Mouse (Mus musculus) duodenum, adult 2 months (tissue): Measurements from ENCODE around the gene Mmp25. TPM values are rescaled to one million over a fixed set of nuclear protein-coding genes. Genes with fewer than 3 reads are reported as not detected.

ENCODE experiments used
- polyA plus RNA-seq: library from polyadenylated mRNA; depleted of rRNA; stranded (reverse); fragments of >200 nt; gene quantifications from 2 replicates; pipeline ENCODE4 v1.2.3, GENCODE M21; 2012; ENCODE audit warnings: low replicate concordance; rRNA removed

Gene Mmp25
- 0.81 and 1.5 TPM in 2 replicates for polyA plus RNA-seq

DNA sequence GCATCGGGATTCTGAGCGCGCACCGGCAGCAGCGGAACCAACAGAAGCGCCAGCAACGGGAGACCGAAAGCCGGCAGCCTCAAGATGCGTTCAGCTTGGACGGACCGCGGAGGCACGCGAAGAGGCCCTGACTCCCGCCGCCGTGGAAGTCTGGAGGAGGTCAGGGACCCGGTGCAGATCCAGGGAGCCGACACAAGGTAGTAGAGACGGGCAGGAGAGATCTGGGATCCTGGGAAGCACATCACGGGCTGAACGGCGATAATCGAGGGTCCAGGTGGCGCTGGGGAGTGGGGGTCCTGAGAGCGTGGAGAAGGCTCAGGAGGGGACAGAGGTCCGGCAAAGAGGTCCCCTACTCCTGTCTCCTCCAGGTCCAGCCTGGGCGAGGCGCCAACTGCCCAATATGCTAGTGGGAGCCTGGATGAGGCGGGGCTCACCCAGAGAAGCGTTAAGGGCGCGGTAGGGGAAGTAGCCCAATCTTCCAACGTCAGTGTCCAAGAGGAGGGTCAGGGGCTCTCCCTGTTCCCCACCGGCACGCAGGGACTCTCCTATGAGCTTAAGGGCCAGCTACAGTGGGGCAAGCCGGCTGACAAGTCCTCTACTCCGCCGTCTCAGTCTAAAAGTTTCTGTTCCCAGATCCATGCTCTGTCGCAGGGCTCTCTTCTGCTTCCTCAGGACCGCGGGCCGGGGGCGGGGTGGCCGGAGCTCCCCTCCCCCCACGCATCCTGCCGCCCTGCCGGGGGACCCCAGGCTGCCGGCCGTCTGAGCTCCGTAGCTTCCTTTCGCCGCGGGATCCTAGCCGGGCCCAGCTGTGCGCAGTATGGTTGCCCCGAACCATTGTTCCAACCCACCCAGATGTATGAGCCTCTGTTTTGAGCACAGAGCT is at the start of gene Mmp25:
Gene Mmp25, minus strand, starts transcription at position 665 of the 883 bp plus-strand sequence.

DNA sequence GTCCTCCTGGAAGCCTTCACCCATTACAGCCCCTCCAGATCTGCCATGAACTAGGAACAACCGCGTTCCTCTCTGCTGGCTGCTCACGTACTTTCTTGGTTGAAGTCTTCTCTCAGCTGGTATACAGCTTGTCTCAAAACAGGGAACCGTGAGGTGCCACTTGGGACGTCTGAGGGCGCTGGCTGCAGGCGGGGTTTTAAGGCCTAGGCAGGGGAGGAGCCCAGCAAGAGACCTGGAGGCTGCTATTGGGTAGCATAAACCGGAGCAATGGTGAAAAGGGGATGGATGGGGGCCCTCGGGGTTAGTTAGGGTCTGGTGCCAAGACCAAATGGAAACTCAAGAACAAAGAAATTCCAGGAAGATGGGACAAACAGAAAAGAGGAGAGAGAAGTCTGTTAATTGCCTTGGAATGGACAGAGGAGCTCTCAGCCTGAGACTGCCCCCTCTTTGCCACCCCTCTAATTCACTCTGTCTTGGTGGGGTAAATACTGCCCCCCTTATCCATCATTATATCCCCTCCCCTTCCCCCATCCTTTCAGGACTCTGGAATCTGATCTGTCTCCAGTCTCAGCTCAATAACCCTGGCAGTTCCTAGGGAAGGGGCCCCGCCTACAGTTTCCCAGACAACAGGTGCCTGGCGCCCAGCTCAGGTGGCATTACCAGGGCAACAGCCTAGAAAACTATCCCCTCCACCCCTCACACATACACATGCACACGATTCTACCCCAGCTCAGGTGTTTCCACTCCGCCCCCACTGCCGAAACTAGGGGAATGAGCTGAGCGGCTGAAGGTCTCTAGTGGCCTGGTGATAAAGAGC is 39.0 kb upstream of the Mmp25 start, which contains the start of gene Cldn9:
Gene Cldn9, minus strand, starts transcription at position 171 of the 817 bp plus-strand sequence.

DNA sequence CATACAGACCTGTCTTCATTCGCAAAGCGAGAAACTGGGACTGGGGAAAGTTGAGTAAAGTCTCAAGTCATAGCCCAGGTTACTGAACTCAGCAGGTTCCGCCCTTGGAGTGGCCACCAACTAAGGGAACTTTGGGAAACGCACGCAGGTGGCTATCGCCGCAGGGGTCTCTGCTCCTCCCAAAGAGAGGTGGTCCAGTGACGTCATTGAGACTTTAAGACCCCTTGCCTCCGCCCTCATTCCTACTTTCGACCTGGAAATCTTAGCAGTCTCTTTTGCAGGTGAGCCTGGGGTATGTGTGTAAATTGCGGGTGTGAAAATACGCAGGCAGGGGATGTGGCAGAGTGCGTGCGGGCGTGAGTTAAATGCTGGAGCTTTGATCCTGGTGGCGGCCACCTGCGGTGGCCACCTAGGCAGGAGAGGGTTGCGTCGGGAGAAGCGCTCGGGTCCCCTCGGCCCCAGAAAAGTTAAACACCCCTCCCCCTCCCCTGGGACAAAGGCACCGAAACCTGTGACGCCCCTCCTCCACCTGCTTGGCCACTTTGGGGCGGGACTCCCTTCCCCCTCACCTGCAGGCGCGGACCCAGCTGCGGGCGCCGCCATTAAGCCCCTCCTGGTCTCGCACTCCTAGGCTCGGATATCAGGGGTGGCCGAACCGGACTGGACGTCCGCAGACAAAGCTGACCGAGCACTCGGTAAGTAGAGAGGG is 34.2 kb upstream of the Mmp25 start, which contains the start of gene Cldn6:
Gene Cldn6, plus strand, starts transcription at position 123 of the 709 bp plus-strand sequence.

DNA sequence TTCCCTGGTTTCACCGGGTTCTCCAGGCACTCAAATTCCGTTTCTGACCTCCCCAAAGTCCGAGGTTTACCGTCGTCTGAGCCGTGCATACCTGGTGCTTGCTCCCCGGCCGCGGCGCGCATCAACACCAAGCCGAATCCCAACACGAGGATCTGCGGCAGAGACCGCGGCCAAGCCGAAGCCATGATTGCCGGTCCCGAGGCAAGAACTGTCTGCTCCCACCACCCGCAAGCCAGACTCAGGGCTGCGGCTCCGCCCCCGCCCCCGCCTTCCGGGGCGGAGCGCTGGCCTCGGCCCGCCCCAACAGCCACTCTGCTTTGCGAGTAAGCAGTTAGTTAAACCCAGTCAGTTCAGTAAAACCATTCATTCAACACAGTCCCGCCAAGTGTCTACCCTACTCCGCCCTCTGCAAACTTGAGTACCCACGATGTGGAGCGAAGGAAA is 32.2 kb upstream of the Mmp25 start, which contains the start of gene Tnfrsf12a:
Gene Tnfrsf12a, minus strand, starts transcription at position 233 of the 444 bp plus-strand sequence.

DNA sequence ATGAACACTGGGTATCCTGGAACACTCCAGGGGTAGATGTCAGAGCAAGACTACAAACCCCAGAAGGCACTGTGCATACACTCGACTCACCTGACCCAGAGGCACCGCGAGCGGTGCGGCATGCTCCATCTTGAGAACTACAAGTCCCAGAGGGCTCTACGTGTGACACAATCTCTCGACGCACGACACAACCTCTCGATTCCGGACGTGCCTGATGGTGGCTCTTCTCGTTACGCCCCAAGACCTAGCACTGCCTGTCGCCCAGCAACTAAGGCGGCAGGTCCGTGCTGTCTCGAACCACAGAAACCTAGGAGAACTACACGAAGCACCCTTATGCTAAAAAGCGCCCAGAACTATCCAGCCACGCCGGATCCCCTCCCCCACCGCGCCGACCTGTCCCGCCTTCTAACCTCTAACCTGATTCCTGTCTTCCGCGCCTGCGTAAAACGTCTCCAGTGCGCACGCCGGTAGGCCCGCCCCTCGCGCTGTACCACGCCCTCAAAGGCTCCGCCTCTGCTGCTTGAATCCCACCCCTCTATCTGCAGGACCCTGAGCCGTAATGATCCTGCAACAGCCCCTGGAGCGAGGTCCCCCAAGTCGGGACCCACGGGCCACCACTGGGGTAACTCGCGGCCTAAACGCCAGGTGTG is 28.5 kb upstream of the Mmp25 start, which contains the start of the genes Hcfc1r1 and Thoc6:
Gene Hcfc1r1, plus strand, starts transcription at position 173 of the 650 bp plus-strand sequence.
Gene Thoc6, minus strand, starts transcription at position 459 of the 650 bp plus-strand sequence.

DNA sequence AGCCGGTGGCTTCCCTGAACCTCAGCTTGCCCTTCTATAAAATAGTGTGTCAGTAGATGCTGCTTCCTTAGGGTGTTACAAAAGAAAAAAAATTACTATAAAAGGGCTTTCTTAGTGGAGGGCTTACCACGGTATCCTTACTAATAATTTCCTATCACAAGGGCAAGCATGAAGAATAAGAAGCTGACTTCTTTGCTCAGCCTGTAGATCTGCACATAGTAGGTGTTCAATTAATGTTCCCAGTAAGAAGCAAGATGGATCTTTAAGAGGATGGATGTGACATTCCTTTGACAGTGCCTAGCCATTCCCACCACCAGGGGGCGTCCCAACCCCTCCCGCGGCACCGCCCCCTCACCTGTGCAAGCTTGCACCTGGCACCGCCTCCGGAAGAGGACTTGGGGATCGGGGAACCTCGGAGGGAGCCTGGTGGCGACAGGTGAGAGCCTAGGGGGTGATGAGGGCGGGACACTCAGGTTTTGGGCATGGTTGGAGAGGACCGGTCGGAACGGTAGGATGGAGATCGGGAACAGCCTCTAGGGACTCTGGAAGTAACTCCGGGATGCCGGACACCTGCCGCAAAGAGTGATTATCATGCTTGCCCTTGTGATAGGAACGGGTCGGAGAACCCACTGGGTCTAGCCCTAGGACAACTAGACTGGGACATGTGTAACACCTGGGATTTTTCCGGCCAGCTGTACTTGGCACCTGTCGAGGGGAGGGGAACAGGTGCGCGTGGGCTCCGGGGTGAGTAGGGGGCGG is 15.2 kb upstream of the Mmp25 start, which contains the start of gene Bicdl2:
Gene Bicdl2, plus strand, starts transcription at position 390 of the 759 bp plus-strand sequence.

DNA sequence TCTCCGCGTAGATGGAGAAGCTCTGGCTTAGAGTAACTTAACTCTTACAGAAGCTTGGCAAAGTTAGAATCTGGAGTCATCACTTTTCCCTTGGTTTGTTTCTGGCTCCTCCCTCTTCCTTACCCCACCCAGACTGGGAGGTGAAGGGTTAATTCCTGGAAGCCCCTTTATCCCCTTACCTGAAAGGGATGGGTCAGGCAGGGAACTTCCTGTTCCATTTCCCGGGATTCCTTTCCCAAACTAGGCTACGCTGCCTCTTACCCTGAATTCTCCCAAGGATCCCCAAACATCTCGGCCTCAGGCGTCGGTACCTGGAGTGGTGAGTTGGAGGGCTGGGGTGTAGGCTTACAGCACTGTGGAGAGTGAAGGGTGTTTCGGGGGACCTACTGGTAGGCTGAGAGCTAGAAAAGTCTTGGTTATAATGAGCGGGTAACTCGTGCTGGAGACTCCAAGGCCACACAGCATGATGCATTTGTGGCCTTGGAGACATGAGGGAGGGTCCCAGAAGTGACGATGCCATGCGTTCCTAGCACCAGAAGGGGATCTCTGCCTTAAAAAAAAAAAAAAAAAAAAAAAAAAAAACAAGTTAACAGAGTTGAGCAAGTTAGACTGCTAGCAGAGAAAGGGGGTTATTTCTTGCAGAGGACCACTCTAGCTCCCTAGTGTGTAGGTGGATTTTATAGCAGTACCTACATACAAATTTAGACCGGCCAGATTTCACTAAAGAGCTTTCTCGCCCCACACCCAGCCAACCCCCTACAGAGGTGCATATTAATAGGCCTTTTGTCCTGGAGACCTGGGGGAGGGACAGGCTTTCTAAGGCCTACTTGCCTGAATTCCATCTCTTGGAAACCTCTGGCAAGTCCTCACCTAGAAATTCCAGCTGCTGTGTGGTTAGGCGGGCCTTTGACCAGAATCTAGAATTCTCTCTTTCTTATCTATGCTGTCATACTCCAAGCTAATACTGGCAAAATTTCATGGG is 44.1 kb downstream of the Mmp25 start, which contains the start of gene Zscan10:
Gene Zscan10, plus strand, starts transcription at position 216 of the 982 bp plus-strand sequence.

DNA sequence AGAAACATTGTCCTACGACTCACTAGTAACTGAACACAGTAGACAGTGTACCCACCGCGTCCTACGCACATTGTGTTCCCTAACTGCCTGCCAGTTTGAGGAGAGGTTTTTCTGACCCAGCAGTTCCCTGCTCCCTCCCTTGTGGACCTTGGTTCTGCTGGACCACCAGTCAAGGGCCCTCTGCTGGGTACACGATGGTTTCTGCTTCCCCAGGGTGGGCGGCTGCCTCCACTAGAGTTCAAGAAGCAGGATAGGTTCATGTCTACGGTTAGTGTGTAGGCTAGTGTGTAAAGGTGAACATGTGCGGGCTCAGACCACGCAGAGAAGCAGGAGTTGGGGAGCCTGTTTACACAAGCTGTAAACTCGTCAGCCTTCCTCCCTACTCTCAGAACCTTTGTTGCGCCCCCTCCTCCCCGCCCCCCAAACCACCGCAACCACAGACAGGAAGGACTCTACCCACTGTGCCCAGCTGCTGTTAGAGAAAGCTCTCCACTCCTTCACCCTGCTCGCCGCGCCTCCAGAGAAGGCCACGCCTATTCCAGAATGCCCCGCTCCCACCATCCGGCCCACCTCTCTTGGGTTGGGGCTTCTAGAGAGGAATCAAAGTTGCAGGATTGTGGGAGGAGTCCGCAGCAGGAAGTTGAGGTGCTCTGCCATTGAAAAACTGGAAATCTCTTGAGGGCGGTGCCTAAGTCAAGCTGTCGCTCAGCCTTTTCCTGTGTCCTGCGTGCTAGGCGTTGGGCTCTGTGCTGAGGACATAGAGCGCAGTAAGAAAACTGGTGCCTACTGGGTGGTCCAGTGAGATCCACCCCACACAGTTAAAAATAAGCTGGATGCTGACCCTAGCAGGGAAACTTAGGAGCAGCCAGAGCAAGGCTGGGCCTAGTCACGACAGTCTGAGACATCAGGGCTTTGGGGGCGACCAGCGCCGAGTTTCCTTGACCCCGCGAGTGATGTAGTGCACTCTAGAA is 46.2 kb downstream of the Mmp25 start, which contains the start of gene Zfp13:
Gene Zfp13, minus strand, starts transcription at position 906 of the 971 bp plus-strand sequence.

Other genes with a start within 250 kb of the Mmp25 start
- not detected in 2 replicates for gene Vmn2r117, start 165.6 kb downstream of the Mmp25 start, polyA plus RNA-seq
- 12.0 and 13.1 TPM in 2 replicates for gene Zfp213, start 81.0 kb downstream of the Mmp25 start, polyA plus RNA-seq
- gene Zfp13, start 45.8 kb downstream of the Mmp25 start, polyA plus RNA-seq = 6.5 and 13.2 TPM in 2 replicates
- not detected in 2 replicates for gene Zscan10, start 44.4 kb downstream of the Mmp25 start, polyA plus RNA-seq
- gene Bicdl2, start 15.2 kb upstream of the Mmp25 start, polyA plus RNA-seq = 5.3 and 6.5 TPM in 2 replicates
- gene Hcfc1r1, start 28.3 kb upstream of the Mmp25 start, polyA plus RNA-seq = 423 and 457 TPM in 2 replicates
- 22.7 and 23.3 TPM in 2 replicates for gene Thoc6, start 28.6 kb upstream of the Mmp25 start, polyA plus RNA-seq
- gene Tnfrsf12a, start 32.2 kb upstream of the Mmp25 start, polyA plus RNA-seq = 16.8 and 17.2 TPM in 2 replicates
- 0.44 and 1.2 TPM in 2 replicates for gene Cldn6, start 34.0 kb upstream of the Mmp25 start, polyA plus RNA-seq
- 0.14 and 0.55 TPM in 2 replicates for gene Cldn9, start 38.7 kb upstream of the Mmp25 start, polyA plus RNA-seq
- 0.05 and 0.09 TPM in 2 replicates for gene 1520401A03Rik, start 77.5 kb upstream of the Mmp25 start, polyA plus RNA-seq
- 58.5 and 61.5 TPM in 2 replicates for gene Pkmyt1, start 81.1 kb upstream of the Mmp25 start, polyA plus RNA-seq
- 144 and 151 TPM in 2 replicates for gene Paqr4, start 95.6 kb upstream of the Mmp25 start, polyA plus RNA-seq
- 5.0 and 7.8 TPM in 2 replicates for gene Kremen2, start 100.6 kb upstream of the Mmp25 start, polyA plus RNA-seq
- 15.9 and 34.2 TPM in 2 replicates for gene Flywch1, start 126.3 kb upstream of the Mmp25 start, polyA plus RNA-seq
- gene Flywch2, start 140.8 kb upstream of the Mmp25 start, polyA plus RNA-seq = 3.8 and 6.0 TPM in 2 replicates
- gene Srrm2, start 145.3 kb upstream of the Mmp25 start, polyA plus RNA-seq = 340 and 451 TPM in 2 replicates
- gene Elob, start 183.9 kb upstream of the Mmp25 start, polyA plus RNA-seq = 480 and 804 TPM in 2 replicates
- 0.11 and 1.1 TPM in 2 replicates for gene Prss33, start 190.8 kb upstream of the Mmp25 start, polyA plus RNA-seq
- 308 and 338 TPM in 2 replicates for gene Prss32, start 198.6 kb upstream of the Mmp25 start, polyA plus RNA-seq
- gene Prss41, start 198.9 kb upstream of the Mmp25 start, polyA plus RNA-seq = 2.4 and 2.8 TPM in 2 replicates
- not detected in 2 replicates for gene Prss21, start 222.8 kb upstream of the Mmp25 start, polyA plus RNA-seq
- gene Dcpp1, start 235.6 kb upstream of the Mmp25 start, polyA plus RNA-seq = not detected in 2 replicates
- not detected in 2 replicates for gene Dcpp2, start 235.6 kb upstream of the Mmp25 start, polyA plus RNA-seq